Mouse (Mus musculus): Measurements from ENCODE around the gene Pfas. TPM values are rescaled to one million over a fixed set of nuclear protein-coding genes. Genes with fewer than 3 reads are reported as not detected.
A peak's percentile ranks its signal among the peaks of the same experiment; 100 is the strongest.

Gene Pfas
- 1 to 10 TPM; 5.6 to 7.3 TPM for total RNA-seq (2021)
- long read RNA-seq, experiment 1, full-length matches to known transcripts, result 1 of 4 reads
- long read RNA-seq, experiment 1, partial matches to known transcripts, result 0 of 4 reads
- long read RNA-seq, experiment 1, other reads (novel, unspliced or antisense), result 3 of 4 reads
- long read RNA-seq, experiment 2, result 0 reads

- peak; percentile 89 for DNase-seq
- intact Hi-C loops (cut with DNase I; ENCODE audit: low total_unique reads), result no loop called here
Measured at GRCm38 (mm10) chr11:69008182-69009121, at the start of gene Pfas. TSS of gene Pfas (minus strand) at chr11:69008460.

GRCm38 (mm10) chr11:69053848-69054247 lies 45.6 kb upstream of the Pfas start:
- intact Hi-C loops (cut with DNase I; ENCODE audit: low total_unique reads), result no loop called here
- no peak for DNase-seq

GRCm38 (mm10) chr11:69052824-69053421 lies 44.7 kb upstream of the Pfas start:
- no peak for DNase-seq
- intact Hi-C loops (cut with DNase I; ENCODE audit: low total_unique reads), result no loop called here

GRCm38 (mm10) chr11:69051771-69052170 lies 43.5 kb upstream of the Pfas start:
- intact Hi-C loops (cut with DNase I; ENCODE audit: low total_unique reads), result no loop called here

GRCm38 (mm10) chr11:69050748-69051147 lies 42.5 kb upstream of the Pfas start:
- intact Hi-C loops (cut with DNase I; ENCODE audit: low total_unique reads), result no loop called here
- DNase-seq, result no peak

More at GRCm38 (mm10) chr11:69051771-69052170, 43.5 kb upstream of the Pfas start:
- DNase-seq, result no peak

GRCm38 (mm10) chr11:69048151-69048550 lies 39.9 kb upstream of the Pfas start:
- intact Hi-C loops (cut with DNase I; ENCODE audit: low total_unique reads), result no loop called here

GRCm38 (mm10) chr11:69047592-69047991 lies 39.3 kb upstream of the Pfas start:
- no peak for DNase-seq
- intact Hi-C loops (cut with DNase I; ENCODE audit: low total_unique reads), result no loop called here

More at GRCm38 (mm10) chr11:69048151-69048550, 39.9 kb upstream of the Pfas start:
- no peak for DNase-seq

GRCm38 (mm10) chr11:69046395-69046774 lies 38.1 kb upstream of the Pfas start:
- intact Hi-C loops (cut with DNase I; ENCODE audit: low total_unique reads), result no loop called here
- no peak for DNase-seq

- intact Hi-C loops (cut with DNase I; ENCODE audit: low total_unique reads), result no loop called here
- DNase-seq, result peak; percentile 88
Measured at GRCm38 (mm10) chr11:69045531-69046394, 37.5 kb upstream of the Pfas start, which contains the start of gene Aurkb. TSS of gene Aurkb (plus strand) at chr11:69045647.

- no peak for DNase-seq
- intact Hi-C loops (cut with DNase I; ENCODE audit: low total_unique reads), result no loop called here
Measured at GRCm38 (mm10) chr11:69038173-69038572, 29.9 kb upstream of the Pfas start.

GRCm38 (mm10) chr11:69037231-69038061 lies 29.2 kb upstream of the Pfas start:
- DNase-seq, result peak; percentile 62
- intact Hi-C loops (cut with DNase I; ENCODE audit: low total_unique reads), result loop anchor here (2.0 kb wide), 1 partner anchor 69 kb away; the partner anchor contains the start of gene Slc25a35

- intact Hi-C loops (cut with DNase I; ENCODE audit: low total_unique reads), result loop anchor here (2.0 kb wide), 1 partner anchor 68 kb away; the partner anchor contains the start of gene Slc25a35
- DNase-seq, result peak; percentile 62
Measured at GRCm38 (mm10) chr11:69036486-69037230, 28.4 kb upstream of the Pfas start.

- intact Hi-C loops (cut with DNase I; ENCODE audit: low total_unique reads), result loop anchor here (2.0 kb wide), 1 partner anchor 67 kb away; the partner anchor contains the start of gene Slc25a35
Measured at GRCm38 (mm10) chr11:69035849-69036248, 27.6 kb upstream of the Pfas start.

GRCm38 (mm10) chr11:69035411-69035810 lies 27.2 kb upstream of the Pfas start:
- DNase-seq, result no peak
- intact Hi-C loops (cut with DNase I; ENCODE audit: low total_unique reads), result no loop called here

More at GRCm38 (mm10) chr11:69035849-69036248, 27.6 kb upstream of the Pfas start:
- peak; percentile 79 for DNase-seq

GRCm38 (mm10) chr11:69034585-69034984 lies 26.3 kb upstream of the Pfas start:
- no peak for DNase-seq
- intact Hi-C loops (cut with DNase I; ENCODE audit: low total_unique reads), result no loop called here

- intact Hi-C loops (cut with DNase I; ENCODE audit: low total_unique reads), result no loop called here
Measured at GRCm38 (mm10) chr11:69033552-69033951, 25.3 kb upstream of the Pfas start.

GRCm38 (mm10) chr11:69028805-69029204 lies 20.5 kb upstream of the Pfas start:
- DNase-seq, result no peak

More at GRCm38 (mm10) chr11:69033552-69033951, 25.3 kb upstream of the Pfas start:
- no peak for DNase-seq

More at GRCm38 (mm10) chr11:69028805-69029204, 20.5 kb upstream of the Pfas start:
- intact Hi-C loops (cut with DNase I; ENCODE audit: low total_unique reads), result no loop called here
